Mouse (Mus musculus): Measurements from ENCODE around the gene Gm42372.

DNA sequence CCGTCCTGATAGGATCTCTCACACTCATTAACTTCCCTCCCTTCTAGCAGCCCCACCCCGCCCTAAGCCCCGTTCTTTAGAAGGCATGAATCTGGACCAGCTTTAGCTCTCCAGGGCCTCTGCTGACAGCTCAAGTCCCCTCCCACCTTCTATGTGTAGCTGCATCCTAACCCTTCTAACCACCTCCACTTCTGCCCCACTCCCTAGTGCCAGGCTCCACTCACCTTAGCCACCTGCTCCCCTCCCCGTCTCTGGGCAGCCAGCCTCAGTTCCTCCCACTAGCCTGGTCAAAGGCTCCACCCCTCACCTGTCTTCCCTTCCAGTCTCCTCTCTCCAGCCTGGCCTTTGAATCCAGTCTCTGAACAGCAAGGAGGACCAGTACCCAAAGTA, 42.6 kb downstream of the Gm42372 start:
- no peak for TF ChIP-seq CTCF (IDR thresholded peaks at IDR 0.05; ENCODE audit: borderline replicate concordance, insufficient read depth, low read length)
- TF ChIP-seq POLR2A (IDR thresholded peaks at IDR 0.05; ENCODE audit: low read depth, low read length): no peak

All from embryonic fibroblast, embryonic 13.5 days (primary cell).